Mouse (Mus musculus) hindbrain, embryonic 16.5 days (tissue): ENCODE data around the gene Ppm1e. TPM values are rescaled to one million over a fixed set of nuclear protein-coding genes. Genes with fewer than 3 reads are reported as not detected.

Experiments
- ATAC-seq: fragments of 200-750 bp; cut with Nextera tagmentation; 2 replicates; pipeline ENCODE4 v1.8.0; 2017; ENCODE audit warnings: moderate TSS enrichment, moderate library complexity
- H3K27ac ChIP-seq: fragments of 300-500 bp; sonication (generic); 2 replicates; pipeline ENCODE4 v1.5.1; 2014; ENCODE audit warnings: low read depth, mild to moderate bottlenecking, control low read depth, low read length, moderate library complexity
- H3K27me3 ChIP-seq: fragments of 300-500 bp; sonication (generic); replicated peaks from 2 replicates; pipeline ENCODE4 v1.6.1; 2014; ENCODE audit warnings: low read length; ENCODE audit not compliant: control insufficient read depth, insufficient read depth
- H3K36me3 ChIP-seq: fragments of 300-500 bp; sonication (generic); 2 replicates; pipeline ENCODE4 v1.6.1; 2014; ENCODE audit warnings: mild to moderate bottlenecking, low read length, moderate library complexity, mixed read lengths; ENCODE audit not compliant: control insufficient read depth, insufficient read depth
- H3K4me1 ChIP-seq: fragments of 300-500 bp; sonication (generic); 2 replicates; pipeline ENCODE4 v1.6.1; 2014; ENCODE audit warnings: low read depth, low read length; ENCODE audit not compliant: control insufficient read depth, insufficient read depth
- H3K4me2 ChIP-seq: fragments of 300-500 bp; sonication (generic); 2 replicates; pipeline ENCODE4 v1.6.1; 2014; ENCODE audit warnings: mild to moderate bottlenecking, low read length, control low read depth, moderate library complexity
- H3K4me3 ChIP-seq: fragments of 300-500 bp; sonication (generic); 2 replicates; pipeline ENCODE4 v1.5.1; 2014; ENCODE audit warnings: mild to moderate bottlenecking, low read length, control low read depth, moderate library complexity
- H3K9ac ChIP-seq: fragments of 300-500 bp; sonication (generic); 2 replicates; pipeline ENCODE4 v1.6.1; 2014; ENCODE audit warnings: low read depth, mild to moderate bottlenecking, control low read depth, low read length, moderate library complexity
- H3K9me3 ChIP-seq: fragments of 300-500 bp; sonication (generic); 2 replicates; pipeline ENCODE4 v1.6.1; 2014; ENCODE audit warnings: mild to moderate bottlenecking, low read length, moderate library complexity; ENCODE audit not compliant: control insufficient read depth
- WGBS: fragments of 180-500 bp; shearing (Covaris S2); extraction: QIAGEN DNeasy Blood & Tissue Kit; methylation state at CpG from one replicate; pipeline ENCODE4 v1.1.7; 2014; 5-methylcytosine and 5-hydroxymethylcytosine counted together
- polyA plus RNA-seq: library from polyadenylated mRNA; unstranded; fragments of >200 nt; fragmentation: Nextera tagmentation; extraction: Ambion mirVana; gene quantifications from 2 replicates; pipeline ENCODE4 v1.2.1, GENCODE M21; 2015

The Ppm1e gene
- polyA plus RNA-seq, 1 experiment from 2014 or later, result 21.9 TPM

DNA sequence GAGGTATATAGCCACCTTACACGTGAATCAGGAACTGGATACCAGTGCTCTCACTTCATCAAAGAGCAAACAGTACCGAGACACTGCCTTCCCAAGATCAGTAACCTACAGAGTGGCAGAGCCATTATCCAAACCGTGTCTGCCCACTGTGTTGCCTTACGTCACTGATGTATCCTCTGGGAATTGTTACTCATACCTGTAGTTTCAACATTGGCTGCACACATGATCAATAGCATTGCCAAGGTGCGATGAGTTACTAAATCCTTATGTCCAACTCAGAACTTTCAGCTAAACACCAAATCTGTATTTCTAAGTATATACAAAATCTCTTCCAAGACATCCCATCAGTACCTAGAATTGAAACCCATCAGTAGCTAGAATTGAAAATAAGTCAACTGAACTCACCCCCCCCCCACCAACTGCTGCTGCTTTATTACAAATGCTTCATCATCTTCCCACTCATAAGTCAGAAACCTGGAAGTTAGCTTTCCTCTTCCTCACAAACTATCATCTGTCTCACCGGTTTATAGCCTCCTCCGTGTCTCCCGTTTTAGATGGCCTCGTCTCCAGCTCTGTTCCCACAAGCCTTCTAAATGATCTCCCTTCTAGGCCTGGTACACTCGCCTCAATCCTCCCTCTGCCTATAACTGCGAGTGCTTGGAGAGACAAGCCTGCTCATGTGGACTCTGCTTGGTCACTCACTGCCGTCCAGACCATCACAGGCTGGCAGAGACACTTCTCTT lies 123.9 kb downstream of the Ppm1e start:
- no peaks in the 10 kb centered on the region for H3K27me3 ChIP-seq
- H3K4me1 ChIP-seq, result no peaks in the 10 kb centered on the region
- H3K36me3 ChIP-seq, result peaks cover 8% of the 10 kb centered on the region
- H3K27ac ChIP-seq, result no peak overlapping the region
- H3K9me3 ChIP-seq, result no peaks in the 10 kb centered on the region
- no peak overlapping the region for H3K4me2 ChIP-seq
- no peak overlapping the region for H3K9ac ChIP-seq
- H3K4me3 ChIP-seq, result no peak overlapping the region
- ATAC-seq, result no peak
- 96% methylated on average over 12 of the region's 12 CpGs for WGBS

DNA sequence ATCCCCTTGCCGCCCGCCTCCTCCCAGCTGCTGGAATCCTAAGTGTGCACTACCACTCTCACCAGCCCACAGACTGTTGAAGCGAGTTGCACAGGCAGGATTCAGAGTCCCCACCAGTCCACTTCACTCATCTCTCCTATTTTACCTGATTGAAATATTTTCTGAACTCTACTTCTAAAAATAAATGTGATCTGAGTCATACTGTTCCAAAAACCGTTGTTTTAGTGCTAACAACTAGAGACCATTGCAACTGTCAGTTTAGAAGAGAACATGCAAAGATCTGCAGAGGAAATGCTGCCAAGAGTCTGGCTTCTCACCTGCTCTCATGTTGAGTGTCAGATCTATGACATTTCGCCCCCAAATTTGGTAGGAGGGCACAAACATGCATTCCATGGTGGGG lies 125.4 kb downstream of the Ppm1e start:
- no peak for ATAC-seq
- H3K36me3 ChIP-seq, result peaks cover 8% of the 10 kb centered on the region
- WGBS, result 91% methylated on average over 5 of the region's 5 CpGs

GRCm38 (mm10) chr11:87227056-87227455 lies 131.8 kb downstream of the Ppm1e start:
- Histone ChIP-seq H3K27ac (no peak overlapping the region), H3K36me3 (peaks cover 9% of the 10 kb centered on the region), H3K27me3 (no peaks in the 10 kb centered on the region), H3K4me2 (no peak overlapping the region), H3K9ac (no peak overlapping the region), H3K4me3 (no peak overlapping the region), H3K4me1 (no peaks in the 10 kb centered on the region), H3K9me3 (no peaks in the 10 kb centered on the region)
- 84% methylated on average over 5 of the region's 5 CpGs for WGBS
- no peak for ATAC-seq

More for the DNA sequence above, 125.4 kb downstream of the Ppm1e start:
- H3K4me2 ChIP-seq, result no peak overlapping the region
- H3K9me3 ChIP-seq, result no peaks in the 10 kb centered on the region
- no peaks in the 10 kb centered on the region for H3K27me3 ChIP-seq
- no peak overlapping the region for H3K4me3 ChIP-seq
- no peak overlapping the region for H3K9ac ChIP-seq
- H3K27ac ChIP-seq, result no peak overlapping the region
- no peaks in the 10 kb centered on the region for H3K4me1 ChIP-seq

- H3K9me3 ChIP-seq, result no peaks in the 10 kb centered on the region
- H3K4me3 ChIP-seq, result no peak overlapping the region
- H3K4me1 ChIP-seq, result no peaks in the 10 kb centered on the region
- WGBS, result 89% methylated on average over 3 of the region's 3 CpGs
- H3K36me3 ChIP-seq, result peaks cover 7% of the 10 kb centered on the region; the same call in 1 of the 2 replicates
- H3K4me2 ChIP-seq, result no peak overlapping the region
- no peak overlapping the region for H3K9ac ChIP-seq
- H3K27ac ChIP-seq, result no peak overlapping the region
- no peak for ATAC-seq
- no peaks in the 10 kb centered on the region for H3K27me3 ChIP-seq
Measured at GRCm38 (mm10) chr11:87222686-87223085, 136.1 kb downstream of the Ppm1e start.

- H3K9me3 ChIP-seq, result no peaks in the 10 kb centered on the region
- no peak overlapping the region for H3K27ac ChIP-seq
- 86% methylated on average over 5 of the region's 5 CpGs for WGBS
- no peak overlapping the region for H3K4me2 ChIP-seq
- no peaks in the 10 kb centered on the region for H3K27me3 ChIP-seq
- H3K4me3 ChIP-seq, result no peak overlapping the region
- peaks cover 15% of the 10 kb centered on the region for H3K36me3 ChIP-seq
- no peak for ATAC-seq
- H3K4me1 ChIP-seq, result no peaks in the 10 kb centered on the region
- no peak overlapping the region for H3K9ac ChIP-seq
Measured at GRCm38 (mm10) chr11:87212313-87212712, 146.5 kb downstream of the Ppm1e start.

Other genes with a start within 250 kb of the Ppm1e start
- 35.0 and 38.8 TPM in 2 replicates for gene Ska2, start 249.8 kb downstream of the Ppm1e start, polyA plus RNA-seq
- 81.1 and 90.4 TPM in 2 replicates for gene Trim37, start 231.9 kb downstream of the Ppm1e start, polyA plus RNA-seq
- 3.8 and 5.1 TPM in 2 replicates for gene Rad51c, start 45.9 kb upstream of the Ppm1e start, polyA plus RNA-seq
- gene Tex14, start 46.0 kb upstream of the Ppm1e start, polyA plus RNA-seq, result 1.7 and 1.9 TPM in 2 replicates
- gene Gm11492, start 207.6 kb upstream of the Ppm1e start, polyA plus RNA-seq, result not detected in 2 replicates
- gene Sept4, start 209.9 kb upstream of the Ppm1e start, polyA plus RNA-seq, result 43.4 and 47.7 TPM in 2 replicates
- 40.3 and 51.6 TPM in 2 replicates for gene Mtmr4, start 233.1 kb upstream of the Ppm1e start, polyA plus RNA-seq